8 mouse cellular contexts compared by ENCODE assay signal in genomic region chr8:87974759-87975465, GRCm38 (mm10). TPM values are rescaled to one million over a fixed set of nuclear protein-coding genes. Genes with fewer than 3 reads are reported as not detected.
DNase-seq lines count a peak whose midpoint lies in the region; ATAC-seq lines count a peak whose summit lies in the region.
"Had no signal": no experiment of that assay in that cellular context is flagged by ENCODE, and none has a peak within 500 bp of the region (broad histone marks: within the 10 kb centered on the region; RNA-seq: fewer than 3 reads in every experiment).

No protein-coding gene starts in this region.

- peak overlapping the region; percentile 66 for H3K9ac ChIP-seq in embryonic facial prominence, embryonic 13.5 days
- peak overlapping the region; percentile 75 for H3K9ac ChIP-seq in heart, embryonic 13.5 days
- H3K9ac ChIP-seq in kidney, embryonic 14.5 days (ENCODE audit: low read depth, low read length): peak overlapping the region; percentile 34; the same call in 1 of the 2 replicates

- H3K27ac ChIP-seq in embryonic facial prominence, embryonic 13.5 days: peak overlapping the region; percentile 69
- H3K27ac ChIP-seq in heart, embryonic 13.5 days (replicated peaks): peak overlapping the region; percentile 26; the same call in 1 of the 2 replicates
- H3K27ac ChIP-seq in kidney, embryonic 14.5 days (ENCODE audit: low read depth, low read length): no peak overlapping the region

- no peaks in the 10 kb centered on the region for H3K36me3 ChIP-seq in embryonic facial prominence, embryonic 13.5 days
- H3K36me3 ChIP-seq in heart, embryonic 13.5 days: no peaks in the 10 kb centered on the region
- no peaks in the 10 kb centered on the region for H3K36me3 ChIP-seq in kidney, embryonic 14.5 days (ENCODE audit: control insufficient read depth, insufficient read depth, low read length)

- H3K4me3 ChIP-seq in embryonic facial prominence, embryonic 13.5 days: peak overlapping the region; percentile 39
- peak overlapping the region; percentile 47 for H3K4me3 ChIP-seq in heart, embryonic 13.5 days
- peak overlapping the region; percentile 32 for H3K4me3 ChIP-seq in kidney, embryonic 14.5 days (ENCODE audit: low read length)
- H3K4me3 ChIP-seq: megakaryocyte, embryonic 14.5 days had no signal

- no peaks in the 10 kb centered on the region for H3K27me3 ChIP-seq in embryonic facial prominence, embryonic 13.5 days
- 0 out of 2 replicates have a peak, but pooled peaks cover 4% of the 10 kb centered on the region for H3K27me3 ChIP-seq in heart, embryonic 13.5 days (replicated peaks)
- H3K27me3 ChIP-seq in kidney, embryonic 14.5 days (ENCODE audit: control insufficient read depth, insufficient read depth, low read length): no peaks in the 10 kb centered on the region

- WGBS in embryonic facial prominence, embryonic 13.5 days: 4% methylated on average over 24 of the region's 24 CpGs
- WGBS in heart, embryonic 13.5 days: 3% methylated on average over 24 of the region's 24 CpGs
- 3% methylated on average over 24 of the region's 24 CpGs for WGBS in kidney, embryonic 14.5 days

- no peak; the same call in 1 of the 2 replicates for ATAC-seq in embryonic facial prominence, embryonic 13.5 days (ENCODE audit: insufficient number of reproducible peaks, insufficient read depth, low FRiP score, low TSS enrichment, low read depth)
- ATAC-seq in heart, embryonic 13.5 days (ENCODE audit: extremely low read depth, insufficient number of reproducible peaks, low FRiP score, low TSS enrichment): no peak
- peak; percentile 63 for ATAC-seq in kidney, embryonic 14.5 days (ENCODE audit: low FRiP score, low TSS enrichment)

- H3K9me3 ChIP-seq in embryonic facial prominence, embryonic 13.5 days: no peaks in the 10 kb centered on the region
- H3K9me3 ChIP-seq in heart, embryonic 13.5 days: no peaks in the 10 kb centered on the region
- H3K9me3 ChIP-seq in kidney, embryonic 14.5 days (ENCODE audit: control insufficient read depth, low read length): no peaks in the 10 kb centered on the region
- H3K9me3 ChIP-seq: megakaryocyte, embryonic 14.5 days had no signal

- H3K4me2 ChIP-seq in embryonic facial prominence, embryonic 13.5 days: peak overlapping the region; percentile 73
- H3K4me2 ChIP-seq in heart, embryonic 13.5 days: peak overlapping the region; percentile 83
- peak overlapping the region; percentile 70 for H3K4me2 ChIP-seq in kidney, embryonic 14.5 days (replicated peaks; ENCODE audit: low read depth, low read length)

- H3K4me1 ChIP-seq in embryonic facial prominence, embryonic 13.5 days: peaks cover 22% of the 10 kb centered on the region
- H3K4me1 ChIP-seq in heart, embryonic 13.5 days: peaks cover 22% of the 10 kb centered on the region
- H3K4me1 ChIP-seq in kidney, embryonic 14.5 days (ENCODE audit: control insufficient read depth, insufficient read depth, low read length): peaks cover 18% of the 10 kb centered on the region

- DNase-seq in adrenal gland, postnatal 14 days: peak; percentile 79
- DNase-seq in lung, postnatal 14 days: peak; percentile 31
- DNase-seq in yolk sac, embryonic 10.5 days (ENCODE audit: low spot score): peak; percentile 27
- no peak for DNase-seq in spleen, postnatal 10 days (ENCODE audit: low spot score in 2 of 2)

RNA-seq across cellular contexts. Expression of gene Zfp423, which starts 15.5 kb away (rescaled TPM):
- total RNA-seq in adrenal gland, postnatal 14 days (2021): 18.7 and 22.0 TPM in 2 replicates
- 30.5 and 33.3 TPM in 2 replicates for polyA plus RNA-seq in embryonic facial prominence, embryonic 13.5 days (2015; fragmentation: Nextera tagmentation; extraction: Ambion mirVana)
- 4.1 and 4.8 TPM in 2 replicates for polyA plus RNA-seq in heart, embryonic 13.5 days (2015; fragmentation: Nextera tagmentation; extraction: Ambion mirVana)
- polyA plus RNA-seq in kidney, embryonic 14.5 days (2014; fragmentation: Nextera tagmentation; extraction: Ambion mirVana): 15.3 and 18.8 TPM in 2 replicates

Comparison
In these comparisons a context has a peak if more than half of its experiments do, and no peak if none do; other contexts are left out.
1. DNase-seq: peak in adrenal gland, postnatal 14 days (single experiment), lung, postnatal 14 days (single experiment) and yolk sac, embryonic 10.5 days (single experiment); none in spleen, postnatal 10 days (0 of 2).
2. Peak in every context shown above with its lines, with median percentiles within 50 percentile points of each other: H3K4me2 ChIP-seq, H3K4me3 ChIP-seq and H3K9ac ChIP-seq.